Mouse (Mus musculus): ENCODE data around the gene Cmklr1.

- TF ChIP-seq CTCF (IDR thresholded peaks at IDR 0.05) = no peak
- no peak for TF ChIP-seq EP300 (IDR thresholded peaks at IDR 0.05)
Observed at GRCm38 (mm10) chr5:113654821-113655220, 4.6 kb upstream of the Cmklr1 start.
